Mouse (Mus musculus) right cerebral cortex, postnatal 14 days (tissue): ENCODE measurements around the gene Dbp.

ENCODE experiments used
- DNase-seq: peaks from one replicate; pipeline ENCODE4 v3.0.0; 2022

The Dbp gene

GRCm38 (mm10) chr7:45730727-45731431 lies 26.0 kb downstream of the Dbp start:
- no peak for DNase-seq

- no peak for DNase-seq
These were observed 28.6 kb downstream of the Dbp start for GRCm38 (mm10) chr7:45733477-45733876.

GRCm38 (mm10) chr7:45739162-45739763 lies 34.4 kb downstream of the Dbp start:
- DNase-seq, result peak; percentile 87

GRCm38 (mm10) chr7:45739820-45740219 lies 34.9 kb downstream of the Dbp start:
- DNase-seq, result no peak

GRCm38 (mm10) chr7:45741308-45741707 lies 36.4 kb downstream of the Dbp start:
- DNase-seq, result no peak

- DNase-seq, result no peak
These were observed 36.9 kb downstream of the Dbp start for GRCm38 (mm10) chr7:45741777-45742176.

- DNase-seq, result peak; percentile 71
These were observed 37.5 kb downstream of the Dbp start for GRCm38 (mm10) chr7:45742338-45742737.

- peak; percentile 90 for DNase-seq
These were observed 39.5 kb downstream of the Dbp start for GRCm38 (mm10) chr7:45744387-45744786.

- no peak for DNase-seq
These were observed 41.6 kb downstream of the Dbp start for GRCm38 (mm10) chr7:45746518-45746917.

GRCm38 (mm10) chr7:45747450-45747849 lies 42.6 kb downstream of the Dbp start:
- DNase-seq, result no peak

- no peak for DNase-seq
These were observed 43.2 kb downstream of the Dbp start for GRCm38 (mm10) chr7:45748110-45748509.

- no peak for DNase-seq
These were observed 44.5 kb downstream of the Dbp start for GRCm38 (mm10) chr7:45749401-45749800.

- DNase-seq, result no peak
These were observed 45.3 kb downstream of the Dbp start for GRCm38 (mm10) chr7:45750162-45750561.

- DNase-seq, result no peak
These were observed 50.8 kb downstream of the Dbp start for GRCm38 (mm10) chr7:45755703-45756102.

- no peak for DNase-seq
These were observed 54.5 kb downstream of the Dbp start for GRCm38 (mm10) chr7:45759400-45759799.
